Mouse (Mus musculus): Measurements from ENCODE around the gene Ext2.

The Ext2 gene

GRCm38 (mm10) chr2:93822045-93822749, at the start of gene Ext2:
Gene Ext2, minus strand, starts transcription at chr2:93822568.
- DNase-seq, result peak; percentile 90

- no peak for DNase-seq
These were observed 49.1 kb upstream of the Ext2 start for GRCm38 (mm10) chr2:93871411-93871925.

GRCm38 (mm10) chr2:93870842-93871241, 48.5 kb upstream of the Ext2 start:
- peak; percentile 73 for DNase-seq

- no peak for DNase-seq
These were observed 46.8 kb upstream of the Ext2 start, which contains the start of gene Accsl for GRCm38 (mm10) chr2:93869107-93869600. Gene Accsl, minus strand, starts transcription at chr2:93869157.

- DNase-seq, result no peak
These were observed 46.2 kb upstream of the Ext2 start for GRCm38 (mm10) chr2:93868566-93868965.

GRCm38 (mm10) chr2:93863229-93863628, 40.9 kb upstream of the Ext2 start:
- DNase-seq, result no peak

GRCm38 (mm10) chr2:93858845-93859244, 36.5 kb upstream of the Ext2 start:
- no peak for DNase-seq

- DNase-seq, result no peak
These were observed 28.9 kb upstream of the Ext2 start for GRCm38 (mm10) chr2:93851303-93851702.

- no peak for DNase-seq
These were observed 28.1 kb upstream of the Ext2 start for GRCm38 (mm10) chr2:93850317-93850944.

- peak; percentile 53 for DNase-seq
These were observed 27.2 kb upstream of the Ext2 start, which contains the start of gene Accs for GRCm38 (mm10) chr2:93849505-93850089. Gene Accs, minus strand, starts transcription at chr2:93849943.

- no peak for DNase-seq
These were observed 19.0 kb upstream of the Ext2 start for GRCm38 (mm10) chr2:93841349-93841748.

- DNase-seq, result no peak
These were observed 17.7 kb upstream of the Ext2 start for GRCm38 (mm10) chr2:93840109-93840508.

GRCm38 (mm10) chr2:93838931-93839330, 16.6 kb upstream of the Ext2 start:
- DNase-seq, result no peak

- DNase-seq, result no peak
These were observed 13.9 kb upstream of the Ext2 start for GRCm38 (mm10) chr2:93836232-93836785.

- no peak for DNase-seq
These were observed 13.2 kb upstream of the Ext2 start for GRCm38 (mm10) chr2:93835596-93835995.

- peak; percentile 70 for DNase-seq
These were observed 1.2 kb upstream of the Ext2 start for GRCm38 (mm10) chr2:93823519-93823918.

GRCm38 (mm10) chr2:93817791-93818190, 4.6 kb downstream of the Ext2 start:
- no peak for DNase-seq

- no peak for DNase-seq
These were observed 9.0 kb downstream of the Ext2 start for GRCm38 (mm10) chr2:93813343-93813742.

GRCm38 (mm10) chr2:93811812-93812211, 10.6 kb downstream of the Ext2 start:
- peak; percentile 43 for DNase-seq

GRCm38 (mm10) chr2:93809931-93810330, 12.4 kb downstream of the Ext2 start:
- no peak for DNase-seq

- no peak for DNase-seq
These were observed 14.3 kb downstream of the Ext2 start for GRCm38 (mm10) chr2:93808071-93808470.

- no peak for DNase-seq
These were observed 14.9 kb downstream of the Ext2 start for GRCm38 (mm10) chr2:93807440-93807839.

- no peak for DNase-seq
These were observed 15.7 kb downstream of the Ext2 start for GRCm38 (mm10) chr2:93806487-93807201.
